Comparison of ENCODE assay signal across 19 mouse cellular contexts in the genomic region with DNA sequence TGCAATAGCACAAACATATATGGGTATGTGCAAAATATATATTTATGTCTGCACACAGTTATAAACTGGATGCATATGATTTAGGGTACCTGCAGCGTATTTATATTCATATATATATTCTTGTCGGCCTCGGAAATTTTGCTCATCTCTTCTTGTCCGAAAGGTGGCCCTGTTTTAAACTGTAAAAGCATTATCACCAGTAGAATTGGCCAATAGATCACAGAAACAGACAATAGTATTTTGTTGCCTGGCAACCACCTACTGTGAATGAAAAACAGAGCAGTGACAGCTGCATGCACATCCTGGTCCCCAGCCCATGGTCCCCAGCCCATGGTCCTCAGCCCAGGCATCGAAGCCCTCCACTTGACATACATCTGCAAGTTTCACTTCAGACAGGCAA. TPM values are rescaled to one million over a fixed set of nuclear protein-coding genes. Genes with fewer than 3 reads are reported as not detected.
DNase-seq lines count a peak whose midpoint lies in the region; ATAC-seq and TF ChIP-seq lines count a peak whose summit lies in the region.
"Had no signal": no experiment of that assay in that cellular context is flagged by ENCODE, and none has a peak within 500 bp of the region (broad histone marks: within the 10 kb centered on the region; RNA-seq: fewer than 3 reads in every experiment).

No protein-coding gene starts in this region.

- ATAC-seq in forebrain, embryonic 13.5 days, result no peak
- ATAC-seq in forebrain, embryonic 11.5 days (replicated peaks; ENCODE audit: low FRiP score), result no peak
- no peak for ATAC-seq in hindbrain, embryonic 16.5 days
- no peak for ATAC-seq in neural tube, embryonic 14.5 days (ENCODE audit: low read depth)
- ATAC-seq in kidney, embryonic 16.5 days (ENCODE audit: low FRiP score, low TSS enrichment), result no peak
- ATAC-seq: Patski had no signal

- H3K4me3 ChIP-seq in forebrain, embryonic 13.5 days, result peak overlapping the region; percentile 15
- no peak overlapping the region for H3K4me3 ChIP-seq in forebrain, embryonic 11.5 days (ENCODE audit: low read depth, low read length)
- peak overlapping the region; percentile 20 for H3K4me3 ChIP-seq in cortical plate, adult 2 months (ENCODE audit: insufficient read depth, low read length)
- peak overlapping the region; percentile 85 for H3K4me3 ChIP-seq in hindbrain, embryonic 16.5 days (ENCODE audit: low read length)
- H3K4me3 ChIP-seq in neural tube, embryonic 14.5 days (ENCODE audit: low read depth, low read length), result peak overlapping the region; percentile 99; the same call in 1 of the 2 replicates
- H3K4me3 ChIP-seq in kidney, embryonic 16.5 days (ENCODE audit: low read length), result no peak overlapping the region
- H3K4me3 ChIP-seq: embryonic facial prominence, embryonic 13.5 days; limb, embryonic 12.5 days; liver, embryonic 15.5 days; megakaryocyte, embryonic 14.5 days had no signal

- H3K36me3 ChIP-seq in forebrain, embryonic 13.5 days (ENCODE audit: poor library complexity, severe bottlenecking), result no peaks in the 10 kb centered on the region
- H3K36me3 ChIP-seq in forebrain, embryonic 11.5 days (ENCODE audit: control insufficient read depth, insufficient read depth, low read length), result no peaks in the 10 kb centered on the region
- no peaks in the 10 kb centered on the region for H3K36me3 ChIP-seq in hindbrain, embryonic 16.5 days (ENCODE audit: control insufficient read depth, insufficient read depth, low read length)
- H3K36me3 ChIP-seq in neural tube, embryonic 14.5 days (ENCODE audit: control insufficient read depth, insufficient read depth, low read length), result no peaks in the 10 kb centered on the region
- H3K36me3 ChIP-seq in kidney, embryonic 16.5 days (ENCODE audit: insufficient read depth, low read length), result no peaks in the 10 kb centered on the region
- H3K36me3 ChIP-seq: embryonic facial prominence, embryonic 13.5 days; limb, embryonic 12.5 days; liver, embryonic 15.5 days had no signal

- TF ChIP-seq CTCF in cortical plate, adult 2 months (IDR thresholded peaks at IDR 0.05; ENCODE audit: extremely low read depth, insufficient read depth, low read length), result no peak

- no peak overlapping the region for H3K9ac ChIP-seq in forebrain, embryonic 13.5 days
- no peak overlapping the region for H3K9ac ChIP-seq in forebrain, embryonic 11.5 days (ENCODE audit: low read length)
- H3K9ac ChIP-seq in hindbrain, embryonic 16.5 days (ENCODE audit: low read depth, low read length), result no peak overlapping the region
- 0 out of 2 replicates have a peak overlapping the region, but pooled peaks have one; percentile 28 for H3K9ac ChIP-seq in neural tube, embryonic 14.5 days (replicated peaks; ENCODE audit: low read depth, low read length)
- no peak overlapping the region for H3K9ac ChIP-seq in kidney, embryonic 16.5 days (replicated peaks; ENCODE audit: low read length)
- H3K9ac ChIP-seq: embryonic facial prominence, embryonic 13.5 days; limb, embryonic 12.5 days; liver, embryonic 15.5 days had no signal

- peaks cover 3% of the 10 kb centered on the region; the same call in 1 of the 2 replicates for H3K27me3 ChIP-seq in forebrain, embryonic 13.5 days
- H3K27me3 ChIP-seq in forebrain, embryonic 11.5 days (ENCODE audit: control insufficient read depth, insufficient read depth, low read length), result no peaks in the 10 kb centered on the region
- no peaks in the 10 kb centered on the region for H3K27me3 ChIP-seq in hindbrain, embryonic 16.5 days (replicated peaks; ENCODE audit: control insufficient read depth, insufficient read depth, low read length)
- H3K27me3 ChIP-seq in neural tube, embryonic 14.5 days (ENCODE audit: control insufficient read depth, insufficient read depth, low read length), result no peaks in the 10 kb centered on the region
- H3K27me3 ChIP-seq in kidney, embryonic 16.5 days (ENCODE audit: insufficient read depth, low read length), result peaks cover 25% of the 10 kb centered on the region
- H3K27me3 ChIP-seq: Patski had no signal

- no peaks in the 10 kb centered on the region for H3K9me3 ChIP-seq in forebrain, embryonic 13.5 days (replicated peaks)
- no peaks in the 10 kb centered on the region for H3K9me3 ChIP-seq in forebrain, embryonic 11.5 days (ENCODE audit: control insufficient read depth, low read length)
- H3K9me3 ChIP-seq in hindbrain, embryonic 16.5 days (ENCODE audit: control insufficient read depth, low read length), result no peaks in the 10 kb centered on the region
- no peaks in the 10 kb centered on the region for H3K9me3 ChIP-seq in neural tube, embryonic 14.5 days (ENCODE audit: control insufficient read depth, low read length)
- no peaks in the 10 kb centered on the region for H3K9me3 ChIP-seq in kidney, embryonic 16.5 days (ENCODE audit: low read length)
- H3K9me3 ChIP-seq: embryonic facial prominence, embryonic 13.5 days; limb, embryonic 12.5 days; liver, embryonic 15.5 days; megakaryocyte, embryonic 14.5 days had no signal

- H3K27ac ChIP-seq in forebrain, embryonic 13.5 days, result peak overlapping the region; percentile 21; the same call in 1 of the 2 replicates
- no peak overlapping the region for H3K27ac ChIP-seq in forebrain, embryonic 11.5 days (ENCODE audit: low read depth, low read length)
- H3K27ac ChIP-seq in cortical plate, adult 2 months (ENCODE audit: insufficient read depth, low read length), result no peak overlapping the region
- H3K27ac ChIP-seq in hindbrain, embryonic 16.5 days (ENCODE audit: low read depth, low read length), result peak overlapping the region; percentile 57
- peak overlapping the region; percentile 52; the same call in 1 of the 2 replicates for H3K27ac ChIP-seq in neural tube, embryonic 14.5 days (ENCODE audit: low read depth, low read length)
- no peak overlapping the region for H3K27ac ChIP-seq in kidney, embryonic 16.5 days (ENCODE audit: low read length)
- H3K27ac ChIP-seq: embryonic facial prominence, embryonic 13.5 days; limb, embryonic 12.5 days; liver, embryonic 15.5 days had no signal

- 76% methylated on average over 5 of the region's 5 CpGs for WGBS in forebrain, embryonic 13.5 days
- WGBS in forebrain, embryonic 11.5 days, result 85% methylated on average over 5 of the region's 5 CpGs
- 44% methylated on average over 5 of the region's 5 CpGs for WGBS in hindbrain, embryonic 16.5 days
- WGBS in neural tube, embryonic 14.5 days, result 35% methylated on average over 5 of the region's 5 CpGs
- WGBS in kidney, embryonic 16.5 days, result 80% methylated on average over 5 of the region's 5 CpGs

- H3K4me2 ChIP-seq in forebrain, embryonic 13.5 days, result peak overlapping the region; percentile 93
- H3K4me2 ChIP-seq in forebrain, embryonic 11.5 days (ENCODE audit: low read depth, low read length, severe bottlenecking), result no peak overlapping the region
- H3K4me2 ChIP-seq in hindbrain, embryonic 16.5 days (ENCODE audit: low read length), result peak overlapping the region; percentile 91
- H3K4me2 ChIP-seq in neural tube, embryonic 14.5 days (ENCODE audit: low read depth, low read length), result peak overlapping the region; percentile 94
- no peak overlapping the region for H3K4me2 ChIP-seq in kidney, embryonic 16.5 days (replicated peaks; ENCODE audit: low read depth, low read length)
- H3K4me2 ChIP-seq: embryonic facial prominence, embryonic 13.5 days; heart, embryonic 11.5 days; limb, embryonic 12.5 days; liver, embryonic 15.5 days had no signal

- no peak for TF ChIP-seq POLR2A in cortical plate, adult 2 months (IDR thresholded peaks at IDR 0.05; ENCODE audit: extremely low read depth, insufficient read depth, low read length)

- DNase-seq in forebrain, embryonic 11.5 days (ENCODE audit: low spot score), result no peak
- no peak for DNase-seq in frontal cortex, postnatal 10 days (ENCODE audit: low spot score in 2 of 2)
- DNase-seq in ovary, adult 18-20 months (ENCODE audit: low spot score), result no peak
- DNase-seq: cerebellum, adult 11 months; gastrocnemius, postnatal 10 days; heart, postnatal 36 days; kidney, adult 2 months; lung, postnatal 10 days had no signal

- H3K4me1 ChIP-seq in forebrain, embryonic 13.5 days, result peaks cover 62% of the 10 kb centered on the region
- 0 out of 2 replicates have a peak, but pooled peaks cover 1% of the 10 kb centered on the region for H3K4me1 ChIP-seq in forebrain, embryonic 11.5 days (replicated peaks; ENCODE audit: control insufficient read depth, insufficient read depth, low read length)
- peaks cover 7% of the 10 kb centered on the region for H3K4me1 ChIP-seq in cortical plate, adult 2 months (ENCODE audit: control insufficient read depth, insufficient read depth, low read length)
- H3K4me1 ChIP-seq in hindbrain, embryonic 16.5 days (ENCODE audit: control insufficient read depth, insufficient read depth, low read depth, low read length), result peaks cover 25% of the 10 kb centered on the region
- peaks cover 35% of the 10 kb centered on the region for H3K4me1 ChIP-seq in neural tube, embryonic 14.5 days (ENCODE audit: control insufficient read depth, insufficient read depth, low read length)
- H3K4me1 ChIP-seq in kidney, embryonic 16.5 days (ENCODE audit: insufficient read depth, low read length), result peaks cover 17% of the 10 kb centered on the region; the same call in 1 of the 2 replicates

RNA-seq across cellular contexts. Expression of gene Enox1, which starts 2.8 kb away (rescaled TPM):
- polyA plus RNA-seq in forebrain, embryonic 13.5 days (2015; fragmentation: Nextera tagmentation; extraction: Ambion mirVana), result 40.3 and 46.9 TPM in 2 replicates
- polyA plus RNA-seq in forebrain, embryonic 11.5 days (2014; fragmentation: Nextera tagmentation; extraction: Ambion mirVana), result 22.6 and 23.4 TPM in 2 replicates
- 17.2 and 17.8 TPM in 2 replicates for polyA plus RNA-seq in cortical plate, adult 2 months (2012; rRNA removed)
- polyA plus RNA-seq in hindbrain, embryonic 16.5 days (2015; fragmentation: Nextera tagmentation; extraction: Ambion mirVana), result 35.7 and 37.1 TPM in 2 replicates
- polyA plus RNA-seq in neural tube, embryonic 14.5 days (2014; fragmentation: Nextera tagmentation; extraction: Ambion mirVana), result 36.2 and 43.7 TPM in 2 replicates
- 7.7 and 7.9 TPM in 2 replicates for polyA plus RNA-seq in kidney, embryonic 16.5 days (2015; fragmentation: Nextera tagmentation; extraction: Ambion mirVana)

Comparison
In these comparisons a context has a peak if more than half of its experiments do, and no peak if none do; other contexts are left out.
1. H3K27ac ChIP-seq: peak in forebrain, embryonic 13.5 days (single experiment), hindbrain, embryonic 16.5 days (single experiment) and neural tube, embryonic 14.5 days (single experiment); none in forebrain, embryonic 11.5 days (single experiment), cortical plate, adult 2 months (single experiment) and kidney, embryonic 16.5 days (single experiment).
2. H3K4me2 ChIP-seq: peak in forebrain, embryonic 13.5 days (single experiment), hindbrain, embryonic 16.5 days (single experiment) and neural tube, embryonic 14.5 days (single experiment); none in forebrain, embryonic 11.5 days (single experiment) and kidney, embryonic 16.5 days (single experiment).
3. H3K4me3 ChIP-seq: peak in forebrain, embryonic 13.5 days (single experiment), cortical plate, adult 2 months (single experiment), hindbrain, embryonic 16.5 days (single experiment) and neural tube, embryonic 14.5 days (single experiment); none in forebrain, embryonic 11.5 days (single experiment) and kidney, embryonic 16.5 days (single experiment).